Mouse (Mus musculus): ENCODE results near the gene Akirin1.

- TF ChIP-seq EP300 (IDR thresholded peaks at IDR 0.05; ENCODE audit: insufficient read depth, low read depth, low read length): no peak
- peak; percentile 79 for TF ChIP-seq CTCF (IDR thresholded peaks at IDR 0.05)
- TF ChIP-seq POLR2A (IDR thresholded peaks at IDR 0.05; ENCODE audit: insufficient read depth, low read depth, low read length): peak; percentile 79
Observed at GRCm38 (mm10) chr4:123750152-123750651, at the start of gene Akirin1.

Measured in heart, adult 2 months (tissue).